Mouse (Mus musculus) layer of hippocampus, postnatal 10 days (tissue): ENCODE measurements around the gene Hs6st2. TPM values are rescaled to one million over a fixed set of nuclear protein-coding genes. Genes with fewer than 3 reads are reported as not detected.
A peak's percentile ranks its signal among the peaks of the same experiment; 100 is the strongest.

ENCODE experiments used
- DNase-seq, 2 experiments: peaks; one replicate each; pipeline ENCODE4 v3.0.0; 2021; ENCODE audit warnings: low spot score in 2 of 2
- total RNA-seq, 2 experiments: library from RNA; stranded (reverse); gene quantifications; 2 replicates each; pipeline ENCODE4 v1.2.3; 2021

Hs6st2 gene
- total RNA-seq, 2 experiments from 2014 or later = 50.2 to 56.8 TPM

GRCm38 (mm10) chrX:51590448-51591010 is 91.1 kb downstream of the Hs6st2 start:
- DNase-seq = no peak

GRCm38 (mm10) chrX:51585444-51585843 is 96.2 kb downstream of the Hs6st2 start:
- DNase-seq = no peak

- no peak for DNase-seq
Observed at GRCm38 (mm10) chrX:51581704-51582103, 100.0 kb downstream of the Hs6st2 start.

GRCm38 (mm10) chrX:51561880-51562279 is 119.8 kb downstream of the Hs6st2 start:
- no peak for DNase-seq

GRCm38 (mm10) chrX:51539626-51540025 is 142.0 kb downstream of the Hs6st2 start:
- no peak for DNase-seq

- no peak for DNase-seq
Observed at GRCm38 (mm10) chrX:51537082-51537481, 144.6 kb downstream of the Hs6st2 start.

GRCm38 (mm10) chrX:51535226-51535625 is 146.4 kb downstream of the Hs6st2 start:
- DNase-seq = no peak

GRCm38 (mm10) chrX:51531136-51531535 is 150.5 kb downstream of the Hs6st2 start:
- DNase-seq = no peak

- DNase-seq = no peak
Observed at GRCm38 (mm10) chrX:51528601-51529000, 153.1 kb downstream of the Hs6st2 start.

- no peak for DNase-seq
Observed at GRCm38 (mm10) chrX:51514831-51515230, 166.8 kb downstream of the Hs6st2 start.

- DNase-seq = no peak
Observed at GRCm38 (mm10) chrX:51506526-51506925, 175.1 kb downstream of the Hs6st2 start.

GRCm38 (mm10) chrX:51505691-51506090 is 176.0 kb downstream of the Hs6st2 start:
- DNase-seq = no peak

- no peak for DNase-seq
Observed at GRCm38 (mm10) chrX:51503781-51504471, 177.7 kb downstream of the Hs6st2 start.

- no peak for DNase-seq
Observed at GRCm38 (mm10) chrX:51497831-51498230, 183.8 kb downstream of the Hs6st2 start.

GRCm38 (mm10) chrX:51488374-51488773 is 193.3 kb downstream of the Hs6st2 start:
- no peak for DNase-seq

GRCm38 (mm10) chrX:51469411-51469810 is 212.2 kb downstream of the Hs6st2 start:
- no peak for DNase-seq

- DNase-seq = no peak
Observed at GRCm38 (mm10) chrX:51461413-51461812, 220.2 kb downstream of the Hs6st2 start.

- no peak for DNase-seq
Observed at GRCm38 (mm10) chrX:51443366-51443765, 238.3 kb downstream of the Hs6st2 start.

- no peak for DNase-seq
Observed at GRCm38 (mm10) chrX:51431706-51432105, 249.9 kb downstream of the Hs6st2 start.

- no peak for DNase-seq
Observed at GRCm38 (mm10) chrX:51425031-51425430, 256.6 kb downstream of the Hs6st2 start.

GRCm38 (mm10) chrX:51410289-51410688 is 271.4 kb downstream of the Hs6st2 start:
- no peak for DNase-seq

GRCm38 (mm10) chrX:51397457-51397856 is 284.2 kb downstream of the Hs6st2 start:
- DNase-seq = no peak

- peak; percentile 81 to 82 for DNase-seq
Observed at GRCm38 (mm10) chrX:51374670-51375069, 307.0 kb downstream of the Hs6st2 start.
